Mouse (Mus musculus) left cerebral cortex, adult 8-10 months (tissue): ENCODE results near the gene Sord. TPM values are rescaled to one million over a fixed set of nuclear protein-coding genes. Genes with fewer than 3 reads are reported as not detected.

ENCODE experiments used
- DNase-seq, 2 experiments: peaks; one replicate each; pipeline ENCODE4 v3.0.0; 2022; ENCODE audit warnings: low spot score in 2 of 2
- total RNA-seq, 4 experiments: library from RNA; stranded (reverse); gene quantifications; 2 replicates each; pipeline ENCODE4 v1.2.4; 2022

Gene Sord
- total RNA-seq, 4 experiments from 2014 or later: 23.7 to 26.5 (median 24.5) TPM

DNA sequence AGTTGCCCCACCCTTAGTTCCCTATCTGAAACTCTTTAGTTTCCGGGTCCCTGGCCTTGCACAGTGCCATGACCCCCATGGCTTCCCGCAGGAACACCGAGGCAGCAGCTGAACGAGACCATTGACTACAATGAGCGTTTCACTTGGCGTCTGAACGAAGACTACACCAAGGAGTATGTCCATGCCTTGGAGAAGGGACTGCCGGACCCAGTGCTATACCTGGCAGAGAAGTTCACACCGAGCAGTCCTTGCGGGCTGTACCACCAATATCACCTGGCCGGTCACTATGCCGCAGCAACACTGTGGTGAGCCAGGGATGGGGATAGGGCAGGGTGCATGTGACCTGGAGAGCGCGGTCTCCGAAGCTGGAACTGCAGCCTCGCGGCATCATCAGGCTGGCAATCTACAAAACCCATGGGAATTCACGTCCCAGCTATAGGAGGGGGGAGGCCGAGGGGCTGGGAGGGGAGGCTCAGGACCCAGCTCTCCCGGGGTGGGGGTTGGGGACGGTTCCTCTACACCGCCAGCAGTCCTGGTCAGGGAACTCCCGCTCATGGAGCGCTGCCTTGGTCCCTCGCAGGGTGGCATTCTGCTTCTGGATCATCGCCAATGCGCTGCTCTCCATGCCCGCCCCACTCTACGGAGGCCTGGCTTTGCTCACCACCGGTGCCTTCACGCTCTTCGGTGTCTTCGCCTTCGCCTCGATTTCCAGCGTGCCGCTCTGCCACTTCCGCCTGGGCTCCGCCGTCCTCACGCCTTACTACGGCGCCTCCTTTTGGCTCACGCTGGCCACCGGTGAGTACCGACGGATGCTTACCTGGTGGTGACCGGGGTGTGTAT lies 66.8 kb downstream of the Sord start:
- no peak for DNase-seq

DNA sequence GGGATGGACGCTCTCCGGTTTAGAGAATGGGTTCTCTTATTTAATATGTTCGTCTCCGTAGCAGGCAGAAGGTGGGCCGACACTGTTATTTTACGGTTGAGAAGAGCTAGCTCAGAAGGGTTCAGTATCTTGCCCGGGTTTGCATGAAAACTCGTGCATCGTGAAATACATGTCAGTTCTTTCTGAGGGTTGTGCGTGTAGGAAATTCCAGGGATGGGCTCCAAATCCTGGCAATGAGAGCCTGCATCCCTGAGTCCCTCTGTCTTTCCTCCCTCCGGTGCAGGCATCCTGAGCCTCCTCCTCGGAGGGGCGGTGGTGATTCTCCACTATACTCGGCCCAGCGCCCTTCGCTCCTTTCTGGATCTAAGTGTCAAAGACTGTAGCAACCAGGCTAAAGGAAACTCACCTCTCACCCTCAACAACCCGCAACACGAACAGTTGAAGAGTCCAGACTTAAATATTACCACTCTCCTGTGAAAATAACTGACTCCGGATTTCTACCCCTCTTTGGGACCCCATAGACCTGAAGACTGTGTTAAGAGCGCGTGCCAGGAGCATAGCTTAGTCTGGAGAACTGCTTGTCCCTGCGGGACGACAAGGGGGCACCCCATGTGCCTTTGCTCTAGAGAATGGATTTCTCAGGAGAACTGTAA lies 67.5 kb downstream of the Sord start:
- DNase-seq: no peak

DNA sequence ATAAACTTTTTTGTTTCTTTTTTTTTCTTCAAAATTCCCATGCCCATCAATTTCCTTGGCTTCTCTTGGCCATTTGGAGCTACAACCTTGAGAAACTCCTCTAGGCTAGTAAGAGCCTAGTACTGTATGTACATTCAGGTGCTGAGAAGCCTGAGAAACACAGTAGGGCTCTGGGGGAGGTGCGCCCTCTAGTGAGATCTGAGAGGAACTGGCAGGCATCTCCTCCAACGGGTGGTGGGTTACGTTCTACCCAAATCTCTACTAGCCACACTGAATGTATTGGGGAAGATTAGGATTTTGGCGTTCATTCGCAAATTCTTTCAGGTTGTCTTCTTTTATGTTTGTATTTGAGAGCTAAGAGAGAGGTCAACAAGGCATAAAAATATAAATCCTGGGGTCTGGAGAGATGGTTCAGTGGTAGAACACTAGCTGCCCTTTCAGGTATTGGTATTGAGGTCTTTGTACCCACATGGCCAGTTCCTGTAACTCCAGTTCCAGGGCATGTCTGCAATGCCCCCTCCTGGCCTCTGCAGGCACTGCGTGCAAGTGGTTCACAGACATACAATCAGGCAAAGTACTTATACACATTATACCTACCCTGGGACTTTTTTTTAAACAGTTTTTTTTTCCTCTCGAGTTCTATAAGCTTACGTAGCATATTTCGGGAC lies 68.2 kb downstream of the Sord start:
- DNase-seq: no peak

DNA sequence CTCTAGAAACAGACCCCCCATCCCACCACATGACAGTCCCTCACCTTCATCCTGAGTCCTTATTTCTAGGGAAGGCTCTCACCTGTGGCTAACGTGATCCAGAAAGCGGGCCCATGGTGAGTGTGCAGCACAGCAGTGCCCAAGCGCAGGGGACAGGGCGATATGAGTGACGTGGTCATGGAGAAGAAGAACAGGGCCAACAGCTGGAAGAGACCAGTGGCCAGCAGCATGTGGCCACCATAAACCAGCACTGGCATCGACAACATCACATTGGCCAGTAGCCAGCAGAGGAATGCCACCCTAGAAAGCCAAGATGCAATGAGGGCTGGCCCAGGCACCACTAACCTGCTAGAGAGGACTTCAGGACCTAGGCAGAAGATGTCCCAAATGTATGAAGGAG lies 70.0 kb downstream of the Sord start:
- no peak for DNase-seq

DNA sequence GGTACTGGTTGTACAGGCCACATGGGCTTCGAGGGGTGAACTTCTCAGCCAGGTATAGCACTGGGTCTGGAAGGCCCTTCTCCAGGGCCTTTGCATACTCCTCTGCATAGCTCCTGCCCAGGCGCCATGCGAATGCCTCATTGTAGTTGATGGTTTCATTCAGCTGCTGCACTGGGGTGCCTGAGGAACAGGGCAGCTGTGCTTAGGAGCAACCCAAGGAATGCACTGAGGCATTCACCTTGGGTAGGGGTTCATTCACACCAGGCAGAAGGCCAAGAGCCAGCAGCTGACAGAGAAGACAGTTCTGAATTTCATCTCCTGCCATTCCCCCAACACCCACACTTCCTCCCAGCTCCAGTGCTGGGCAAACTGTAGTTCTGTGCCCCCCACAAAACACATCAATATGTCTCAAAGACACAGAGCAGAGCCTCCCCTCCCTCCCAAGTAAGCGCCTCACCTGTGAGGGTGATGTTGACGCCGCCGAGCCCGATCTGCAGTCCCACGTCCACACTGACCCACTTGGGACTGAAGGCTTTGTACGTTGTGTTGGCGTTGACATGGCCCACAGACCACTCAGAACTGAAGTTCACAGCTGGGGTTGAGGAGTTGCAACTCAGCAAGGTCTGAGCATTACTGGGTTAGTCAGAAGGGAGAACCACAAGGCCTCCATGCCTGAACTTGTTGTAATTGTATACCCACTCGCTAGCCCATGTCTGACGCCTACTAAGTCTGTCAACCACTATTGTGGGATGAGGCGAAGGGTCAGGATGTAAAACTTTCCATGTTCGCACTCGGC lies 70.7 kb downstream of the Sord start:
- DNase-seq: no peak

GRCm38 (mm10) chr2:122306184-122306583 lies 71.6 kb downstream of the Sord start:
- no peak for DNase-seq

GRCm38 (mm10) chr2:122309647-122310046 lies 75.1 kb downstream of the Sord start:
- no peak for DNase-seq

DNA sequence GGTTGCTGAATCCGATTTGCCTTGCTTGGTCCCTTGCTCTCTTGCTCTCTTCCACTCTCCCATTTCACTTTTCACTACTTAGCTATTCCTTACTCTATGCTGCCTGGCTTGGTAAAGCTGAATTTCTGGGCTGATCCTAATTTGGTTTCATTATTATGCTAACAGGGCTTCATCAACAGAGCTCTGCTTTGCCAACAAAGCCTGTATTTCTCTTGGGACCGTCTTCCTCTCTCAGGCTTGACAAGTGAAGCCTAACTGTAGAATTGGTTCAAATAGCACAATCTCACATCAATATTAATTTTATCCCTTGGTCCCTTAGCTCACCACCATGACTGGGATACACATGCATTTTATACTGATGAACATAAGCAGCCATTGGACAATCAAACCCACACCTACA lies 77.0 kb downstream of the Sord start:
- no peak for DNase-seq

GRCm38 (mm10) chr2:122312722-122313417 lies 78.3 kb downstream of the Sord start:
- peak in 1 of 2 experiments; percentile 45 for DNase-seq

GRCm38 (mm10) chr2:122313536-122313935 lies 79.0 kb downstream of the Sord start, which contains the start of gene Duoxa1:
TSS of gene Duoxa1 (minus strand) at chr2:122313730.
- DNase-seq: no peak

Other genes starting within 250 kb of the Sord start
- gene Eif3j1, start 206.2 kb upstream of the Sord start, total RNA-seq: 10 to 100 TPM; 19.5 to 22.6 (median 19.9) TPM
- 10 to 100 TPM; 16.3 to 16.7 (median 16.5) TPM for gene Spg11, start 116.4 kb upstream of the Sord start, total RNA-seq
- 100 to 1,000 TPM; 110 to 317 (median 183) TPM for gene B2m, start 87.1 kb upstream of the Sord start, total RNA-seq
- not detected for gene Trim69, start 74.0 kb upstream of the Sord start, total RNA-seq
- gene Patl2, start 48.6 kb upstream of the Sord start, total RNA-seq: under 1 TPM in 1 of 4 experiments, not detected in 3; 0.16 TPM
- not detected for gene Terb2, start 48.5 kb upstream of the Sord start, total RNA-seq
- gene Duox2, start 63.7 kb downstream of the Sord start, total RNA-seq: under 1 TPM in 1 of 4 experiments, not detected in 3; 0.09 TPM
- gene Duoxa2, start 64.2 kb downstream of the Sord start, total RNA-seq: not detected
- under 1 TPM in 1 of 4 experiments, not detected in 3; 0.55 TPM for gene Duoxa1, start 79.0 kb downstream of the Sord start, total RNA-seq
- gene Duox1, start 80.9 kb downstream of the Sord start, total RNA-seq: under 1 TPM in 1 of 4 experiments, not detected in 3; 0.07 TPM
- 10 to 100 TPM; 60.1 to 71.6 (median 71.0) TPM for gene Shf, start 134.4 kb downstream of the Sord start, total RNA-seq
- under 1 TPM in 3 of 4 experiments, not detected in 1; 0.25 to 0.54 (median 0.30) TPM for gene Slc28a2, start 191.7 kb downstream of the Sord start, total RNA-seq